Mouse (Mus musculus) thymus, postnatal 36 days (tissue): ENCODE measurements around the gene Ankrd53.

Experiments
- DNase-seq, 2 experiments: peaks; one replicate each; pipeline ENCODE4 v3.0.0; 2022; ENCODE audit warnings: mixed read lengths in 2 of 2

Ankrd53 gene

DNA sequence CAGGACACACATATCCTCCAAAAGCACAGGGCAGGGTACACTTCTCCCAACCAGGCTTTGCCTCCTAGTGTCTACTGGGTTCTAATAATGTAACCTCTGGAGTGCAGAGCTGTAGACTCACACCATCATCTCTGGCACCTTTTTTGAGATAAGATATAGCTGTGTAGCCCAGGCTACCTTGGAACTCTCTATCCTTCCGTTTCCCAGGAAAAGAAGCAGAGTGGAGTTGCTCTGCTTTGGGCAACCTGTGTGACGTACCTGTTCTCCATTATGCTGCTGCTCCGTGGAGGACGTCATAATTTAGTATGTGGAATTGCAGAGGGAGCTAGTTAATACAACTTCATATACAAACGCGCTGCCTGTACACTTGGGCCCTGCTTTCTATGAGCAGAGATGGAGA, at the start of gene Ankrd53:
Gene Ankrd53 (plus strand): TSS at position 301 of the 400 bp plus-strand sequence.
- DNase-seq = no peak

DNA sequence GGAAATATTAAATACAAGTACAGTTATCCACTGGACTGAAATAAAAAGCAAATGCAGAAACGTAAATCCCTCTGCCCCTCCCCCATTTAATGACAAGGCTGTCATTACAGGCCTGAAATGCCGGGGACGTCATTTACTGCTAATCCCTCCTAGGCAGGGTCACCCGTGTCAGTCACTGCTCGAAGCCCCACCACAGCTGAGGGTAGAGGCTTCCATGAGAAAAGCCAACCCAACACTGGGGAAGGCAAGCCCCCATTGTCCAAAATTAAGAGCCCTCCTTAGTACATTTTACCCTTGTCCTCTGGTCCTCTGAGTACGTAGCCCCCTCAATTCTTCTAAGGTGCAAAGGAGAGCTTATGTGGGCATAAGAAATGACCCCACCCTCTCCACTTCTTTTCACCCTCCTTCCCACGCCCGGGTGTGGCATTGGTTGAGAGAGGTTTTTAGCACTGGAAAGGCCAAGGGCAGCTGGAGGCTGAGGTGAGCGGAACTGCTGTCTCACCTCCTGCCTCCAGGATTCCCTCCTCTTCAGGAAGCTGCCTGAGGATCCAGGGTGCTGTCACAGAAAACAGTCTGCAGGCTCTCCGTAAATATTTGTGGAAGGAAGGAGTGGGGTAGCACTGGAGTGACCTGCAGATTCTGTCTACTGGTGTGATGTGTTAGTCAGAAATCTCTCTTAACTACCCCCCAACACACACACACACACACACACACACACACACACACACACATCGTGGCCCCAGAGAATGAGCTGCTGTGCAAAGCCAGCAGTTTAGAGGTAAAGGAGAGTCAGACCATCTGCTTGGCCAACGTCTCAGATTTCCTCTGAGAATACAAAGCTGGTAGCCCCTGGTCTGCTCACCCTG, 48.9 kb upstream of the Ankrd53 start:
- no peak for DNase-seq

GRCm38 (mm10) chr6:83714221-83715123, 48.0 kb upstream of the Ankrd53 start:
- DNase-seq = no peak

DNA sequence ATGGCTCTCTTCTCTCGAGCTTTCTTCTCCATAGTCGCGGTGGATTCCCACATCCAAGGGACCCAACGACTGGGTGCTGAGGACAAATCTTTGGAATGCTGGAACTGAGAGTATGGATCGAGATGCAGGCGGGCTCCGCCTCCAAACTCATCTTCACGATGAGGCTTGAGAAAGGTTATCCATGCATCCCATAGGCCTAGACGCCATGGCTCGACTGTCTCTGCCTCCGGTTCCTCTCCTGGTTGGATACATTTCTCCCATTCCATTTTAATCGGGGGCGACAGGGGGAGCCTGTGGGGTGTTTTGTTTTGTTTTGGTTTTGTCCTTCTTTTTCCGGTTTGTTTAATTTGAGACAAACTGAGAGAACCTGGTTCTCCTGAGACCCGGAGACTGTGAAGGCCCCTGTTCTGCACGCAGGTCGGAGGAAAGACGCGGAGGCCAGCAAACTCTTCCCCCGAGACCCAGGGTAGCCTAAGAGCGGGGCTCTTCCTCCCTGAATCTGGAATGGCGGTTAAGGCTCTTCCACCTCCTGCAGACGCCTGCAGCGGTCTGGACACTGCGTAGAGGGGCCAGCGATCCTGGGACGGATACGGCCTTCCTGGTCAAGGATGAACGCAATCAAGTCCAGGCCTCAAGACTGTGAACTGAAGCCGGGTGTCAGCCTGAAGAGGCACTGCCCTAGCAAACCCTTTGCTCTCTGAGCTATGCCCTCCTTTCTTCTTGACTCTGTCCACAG, 46.8 kb upstream of the Ankrd53 start:
- no peak for DNase-seq

DNA sequence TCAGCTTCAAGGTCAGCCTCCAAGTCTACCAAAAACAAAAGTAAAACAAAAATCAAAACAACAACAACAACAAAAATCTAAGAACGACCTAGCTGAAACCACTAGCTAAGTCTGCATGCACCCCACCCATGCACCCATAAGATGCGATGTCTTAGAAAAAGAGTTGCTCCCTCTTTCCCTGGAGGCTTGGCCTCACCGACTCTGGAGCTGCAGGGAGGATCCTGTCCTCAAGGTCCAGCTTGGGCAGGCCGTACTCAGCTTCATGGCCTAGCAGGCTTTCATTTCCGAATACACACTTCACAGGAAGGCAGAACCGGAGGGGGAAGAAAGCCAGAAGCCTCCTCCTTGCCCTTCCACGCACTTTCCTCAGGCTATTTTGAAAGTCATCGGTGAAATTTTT, 45.4 kb upstream of the Ankrd53 start:
- no peak for DNase-seq

- DNase-seq = no peak
Observed at GRCm38 (mm10) chr6:83722526-83722925, 39.9 kb upstream of the Ankrd53 start.

GRCm38 (mm10) chr6:83727178-83727577, 35.3 kb upstream of the Ankrd53 start:
- DNase-seq = no peak

DNA sequence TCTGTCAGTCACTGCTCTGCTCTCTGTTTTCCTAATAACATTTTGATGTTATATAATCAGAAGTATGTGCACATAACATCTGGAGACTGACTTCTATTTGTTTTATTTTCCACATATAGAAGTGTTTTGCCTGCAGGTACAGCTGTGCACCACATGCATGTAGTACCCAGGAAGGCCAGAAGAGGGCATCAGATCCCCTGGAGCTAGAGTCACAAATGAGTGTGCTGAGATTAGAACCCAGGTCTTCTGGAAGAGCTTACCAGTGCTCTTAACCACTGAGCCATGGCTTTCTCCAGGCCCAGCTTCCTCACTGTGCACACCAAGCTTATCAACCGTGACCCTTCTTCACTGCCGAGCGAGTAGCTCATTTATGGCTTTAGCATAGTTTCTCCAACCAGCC, 34.0 kb upstream of the Ankrd53 start:
- peak; percentile 26 to 33 for DNase-seq

GRCm38 (mm10) chr6:83729350-83729970, 33.0 kb upstream of the Ankrd53 start:
- DNase-seq = no peak

DNA sequence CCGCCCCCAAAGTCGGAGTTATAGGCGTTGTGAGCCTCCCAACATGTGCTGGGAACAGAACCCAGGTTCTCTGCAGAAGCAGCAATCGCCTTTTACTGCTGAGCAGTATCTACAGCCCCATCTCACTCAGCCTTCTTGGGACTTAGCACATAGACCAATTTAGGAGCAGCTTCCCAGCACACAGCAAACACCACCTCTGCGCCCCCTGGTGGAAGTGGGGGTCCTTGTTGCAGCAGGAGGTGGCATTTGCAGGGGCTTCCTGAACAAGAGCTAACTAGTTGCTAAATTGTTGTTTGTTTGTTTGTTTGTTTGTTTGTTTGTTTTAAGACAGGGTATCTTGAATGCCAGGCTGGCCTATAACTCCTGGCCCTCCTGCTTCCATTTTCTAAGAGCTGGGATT, 31.3 kb upstream of the Ankrd53 start:
- DNase-seq = peak; percentile 67 to 74

DNA sequence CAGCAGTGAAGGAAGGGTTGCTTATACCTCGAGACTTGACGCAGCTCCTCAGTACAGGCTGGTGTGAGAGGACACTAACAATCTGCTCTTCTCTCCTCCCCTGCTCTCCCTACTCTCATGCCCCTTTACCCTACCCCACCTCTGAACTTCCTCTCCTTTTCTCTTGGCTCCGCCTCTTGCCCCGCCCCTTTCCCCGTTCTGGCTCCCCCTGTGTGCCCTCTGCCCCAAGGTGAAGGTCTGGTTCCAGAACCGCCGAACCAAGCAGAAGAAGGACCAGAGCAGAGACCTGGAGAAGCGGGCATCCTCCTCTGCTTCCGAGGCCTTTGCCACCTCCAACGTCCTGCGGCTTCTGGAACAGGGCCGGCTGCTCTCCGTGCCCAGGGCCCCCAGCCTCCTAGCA, 25.1 kb upstream of the Ankrd53 start:
- DNase-seq = no peak

GRCm38 (mm10) chr6:83738596-83738995, 23.8 kb upstream of the Ankrd53 start:
- DNase-seq = no peak

DNA sequence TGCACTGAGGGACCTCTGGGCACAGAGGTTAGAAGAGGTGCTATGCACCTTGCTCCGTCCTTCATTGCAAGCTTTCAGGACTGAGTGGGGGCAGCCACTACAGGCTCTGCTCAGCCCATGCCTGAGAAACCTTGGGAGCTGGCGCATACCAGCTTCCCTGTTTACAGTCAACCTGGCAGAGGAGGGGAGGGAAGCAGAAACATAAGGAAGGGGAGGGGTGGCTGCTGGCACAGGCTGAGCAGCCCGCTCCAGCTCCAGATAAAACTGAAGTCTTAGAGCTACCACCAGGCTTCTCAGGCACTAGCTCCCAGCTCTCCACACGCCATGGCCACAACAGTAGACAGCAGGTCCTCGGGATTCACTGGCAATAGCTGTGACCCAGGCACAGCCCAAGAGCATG, 19.7 kb upstream of the Ankrd53 start, which contains the start of gene Atp6v1b1:
Gene Atp6v1b1 (plus strand): TSS at position 230 of the 400 bp plus-strand sequence.
- DNase-seq = no peak

DNA sequence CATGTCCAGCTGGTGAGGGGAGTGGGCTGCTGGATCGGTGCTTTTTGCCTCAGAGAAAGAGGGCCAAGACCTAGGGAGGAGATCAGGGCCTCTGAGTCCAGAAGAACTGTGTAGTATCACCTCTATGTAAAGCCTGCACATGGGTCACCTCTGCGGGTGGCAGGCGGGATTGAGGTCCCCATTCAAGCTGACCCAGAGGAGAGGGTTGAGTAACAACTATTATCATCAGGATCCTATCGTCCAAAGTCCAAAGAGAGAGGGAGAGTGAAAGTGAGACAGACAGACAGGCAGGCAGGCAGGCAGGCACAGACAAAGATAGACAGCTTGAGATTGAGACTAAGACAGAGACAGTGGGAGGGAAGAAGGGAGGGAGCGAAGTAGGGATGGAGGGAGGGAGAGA, 19.2 kb upstream of the Ankrd53 start:
- DNase-seq = no peak

DNA sequence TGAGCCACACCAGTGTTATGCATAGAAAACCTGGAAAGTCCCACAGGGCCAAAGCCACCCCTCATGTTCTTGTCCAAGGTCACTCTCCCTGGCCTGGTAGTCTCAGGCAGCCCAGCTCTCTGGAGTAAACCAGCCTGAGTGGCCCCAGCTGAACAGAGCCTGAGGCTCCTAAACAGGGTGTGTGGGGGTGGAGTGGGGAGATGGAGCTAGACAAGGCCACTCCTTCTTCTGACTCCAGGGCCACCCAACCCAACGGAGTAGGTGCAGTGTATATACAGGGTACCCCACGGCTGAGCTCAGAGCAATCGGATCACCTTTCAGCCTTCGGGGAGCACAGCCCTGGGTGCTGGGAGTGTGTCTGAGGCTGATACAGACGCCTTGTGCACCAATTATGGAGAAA, 18.3 kb upstream of the Ankrd53 start:
- no peak for DNase-seq

DNA sequence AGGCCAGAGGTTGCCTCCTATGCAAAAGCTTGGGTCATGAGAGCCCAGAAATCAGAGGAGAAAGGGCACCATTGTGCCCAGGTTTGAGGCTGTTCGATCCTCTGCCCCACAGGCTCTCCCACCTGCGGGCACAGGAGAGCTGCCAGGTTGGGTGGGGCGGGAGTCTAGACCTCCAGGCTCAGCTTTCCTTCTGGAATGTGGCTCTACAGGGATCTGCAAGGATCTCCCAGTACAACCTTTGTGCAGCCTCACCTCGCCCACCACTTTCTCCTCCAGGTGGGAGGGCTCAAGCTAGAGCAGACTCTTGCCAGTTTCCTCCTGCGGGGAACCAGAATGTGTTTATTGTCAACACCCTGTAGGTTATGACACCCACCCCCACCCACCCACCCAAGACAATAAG, 17.9 kb upstream of the Ankrd53 start:
- DNase-seq = no peak

DNA sequence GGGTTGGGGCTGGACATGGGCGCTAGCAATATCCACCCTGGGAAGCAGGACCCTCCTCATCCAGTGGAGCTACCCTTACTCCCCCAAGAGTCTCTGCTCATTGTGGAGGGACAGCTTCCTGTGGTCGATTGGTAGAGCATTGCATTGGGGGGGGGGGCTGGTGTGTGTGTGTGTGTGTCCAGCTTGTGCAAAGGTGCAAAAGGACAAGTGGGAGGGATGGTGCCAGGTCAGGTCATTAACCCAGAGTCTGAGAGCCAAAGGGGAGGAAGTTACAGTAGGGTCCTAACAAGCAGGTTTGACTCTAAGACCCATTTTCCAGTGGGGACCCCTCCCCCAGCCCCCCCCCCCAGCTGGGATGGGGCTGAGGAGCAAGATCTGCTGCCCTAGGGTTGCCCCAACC, 17.0 kb upstream of the Ankrd53 start:
- DNase-seq = no peak

- DNase-seq = no peak
Observed at GRCm38 (mm10) chr6:83749286-83749685, 13.2 kb upstream of the Ankrd53 start.

DNA sequence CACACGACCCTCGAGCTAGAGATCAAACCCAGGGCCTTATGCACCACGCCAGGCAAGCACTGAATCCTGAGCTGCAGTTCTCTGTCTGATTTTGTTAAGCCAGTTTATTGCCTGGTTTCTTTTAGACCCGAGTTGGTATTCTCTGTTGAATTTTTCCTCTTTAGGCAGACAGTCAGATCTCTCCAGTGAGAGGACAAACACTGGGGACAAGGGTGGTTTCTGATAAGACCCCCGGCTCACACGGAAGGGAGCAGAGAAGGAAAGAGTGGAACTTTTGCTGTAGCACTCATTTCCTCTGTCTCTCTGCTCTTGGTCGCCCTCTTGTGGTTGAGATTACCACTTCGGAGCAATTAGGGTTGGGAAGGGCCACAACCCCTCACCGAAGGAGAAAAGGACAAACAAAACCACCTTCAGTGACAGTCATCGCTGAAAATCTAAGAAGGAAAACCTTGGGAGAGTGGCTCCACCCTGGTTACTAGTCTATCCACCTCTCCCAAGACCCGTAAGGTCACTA, 12.2 kb upstream of the Ankrd53 start:
- peak; percentile 46 to 60 for DNase-seq

DNA sequence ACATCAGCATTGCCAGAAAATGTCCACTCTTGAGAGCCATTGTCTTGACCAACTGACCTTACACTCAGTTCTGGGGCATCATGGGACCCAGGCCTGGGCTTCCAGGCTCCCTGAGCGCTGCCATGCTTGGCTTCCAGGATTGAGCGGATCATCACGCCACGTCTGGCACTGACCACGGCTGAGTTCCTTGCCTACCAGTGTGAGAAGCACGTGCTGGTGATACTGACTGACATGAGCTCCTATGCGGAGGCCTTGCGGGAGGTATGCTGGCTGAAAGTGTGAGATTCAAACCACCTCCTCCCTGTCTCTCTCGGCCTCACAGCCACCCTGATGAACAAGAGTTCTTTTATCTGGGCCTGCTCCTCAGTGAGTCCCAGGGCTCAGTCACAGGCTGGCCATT, 6.4 kb upstream of the Ankrd53 start:
- no peak for DNase-seq

- peak; percentile 33 to 54 for DNase-seq
Observed at GRCm38 (mm10) chr6:83762880-83763431, 512 bp downstream of the Ankrd53 start.

DNA sequence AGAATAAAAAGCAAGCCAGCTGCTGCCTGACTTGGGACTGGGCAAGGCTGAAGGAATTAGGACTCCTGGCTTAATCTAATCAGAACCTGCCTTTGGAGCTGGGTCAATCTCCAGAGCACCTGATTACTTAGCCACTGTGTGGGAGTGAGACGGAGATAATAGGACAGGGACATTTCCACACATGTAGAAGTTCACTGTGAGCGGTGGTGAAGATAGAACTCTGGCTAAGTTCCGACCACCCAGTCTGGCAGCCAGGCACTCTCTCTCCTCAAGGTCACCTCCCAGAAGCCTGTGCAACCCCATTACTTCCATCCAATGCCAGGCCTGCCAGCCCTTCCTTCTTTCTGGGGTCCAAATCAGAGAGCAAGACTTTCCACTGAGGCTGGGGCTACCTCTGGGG, 4.5 kb downstream of the Ankrd53 start:
- DNase-seq = no peak
